Mouse (Mus musculus): ENCODE measurements around the gene Cic. TPM values are rescaled to one million over a fixed set of nuclear protein-coding genes. Genes with fewer than 3 reads are reported as not detected.
"Not testable (repeated sequence)": the region's sequence is repeated elsewhere in the genome, so short reads cannot be mapped to it uniquely, and the experiment has no call there.

The Cic gene
- polyA plus RNA-seq, 1 experiment from 2014 or later = 27.4 TPM

DNA sequence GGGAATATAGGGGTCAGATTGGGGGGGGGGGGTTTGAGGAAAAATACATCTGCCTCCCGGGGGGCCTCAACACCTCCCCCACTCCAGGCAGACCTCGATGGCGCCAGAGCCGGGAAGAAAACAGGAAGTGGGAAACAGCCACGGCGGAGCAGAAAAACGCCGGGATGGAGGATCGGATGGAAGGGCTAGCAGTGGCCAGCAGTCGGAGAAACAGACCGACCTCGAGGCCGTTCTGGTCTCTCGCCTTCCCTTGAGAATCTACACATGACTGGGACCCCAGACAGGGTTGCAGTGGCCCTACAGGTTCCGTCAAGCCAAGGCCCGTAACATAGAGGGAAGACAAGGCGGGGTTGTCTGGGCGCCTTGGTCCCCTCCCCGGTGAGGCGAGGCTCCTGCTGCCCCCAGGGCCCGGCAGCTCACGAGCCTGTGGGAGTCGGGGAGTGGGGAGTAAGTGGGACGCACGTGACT lies 18.6 kb upstream of the Cic start:
- Histone ChIP-seq H3K4me2 (ENCODE audit: low read depth, low read length) (peak overlapping the region; percentile 93), H3K4me1 (ENCODE audit: control insufficient read depth, insufficient read depth, low read length) (peaks cover 40% of the 10 kb centered on the region), H3K9ac (ENCODE audit: low read length) (peak overlapping the region; percentile 89), H3K36me3 (ENCODE audit: control insufficient read depth, insufficient read depth, low read length) (peaks cover 14% of the 10 kb centered on the region; the same call in 1 of the 2 replicates), H3K9me3 (replicated peaks; ENCODE audit: control insufficient read depth, low read length) (no peaks in the 10 kb centered on the region), H3K27me3 (ENCODE audit: control insufficient read depth, insufficient read depth, low read length) (no peaks in the 10 kb centered on the region), H3K27ac (ENCODE audit: low read length) (peak overlapping the region; percentile 99), H3K4me3 (replicated peaks; ENCODE audit: low read length) (peak overlapping the region; percentile 75)
- 1% methylated on average over 25 of the region's 25 CpGs for WGBS
- ATAC-seq (ENCODE audit: insufficient read depth, low FRiP score) = peak; percentile 18

DNA sequence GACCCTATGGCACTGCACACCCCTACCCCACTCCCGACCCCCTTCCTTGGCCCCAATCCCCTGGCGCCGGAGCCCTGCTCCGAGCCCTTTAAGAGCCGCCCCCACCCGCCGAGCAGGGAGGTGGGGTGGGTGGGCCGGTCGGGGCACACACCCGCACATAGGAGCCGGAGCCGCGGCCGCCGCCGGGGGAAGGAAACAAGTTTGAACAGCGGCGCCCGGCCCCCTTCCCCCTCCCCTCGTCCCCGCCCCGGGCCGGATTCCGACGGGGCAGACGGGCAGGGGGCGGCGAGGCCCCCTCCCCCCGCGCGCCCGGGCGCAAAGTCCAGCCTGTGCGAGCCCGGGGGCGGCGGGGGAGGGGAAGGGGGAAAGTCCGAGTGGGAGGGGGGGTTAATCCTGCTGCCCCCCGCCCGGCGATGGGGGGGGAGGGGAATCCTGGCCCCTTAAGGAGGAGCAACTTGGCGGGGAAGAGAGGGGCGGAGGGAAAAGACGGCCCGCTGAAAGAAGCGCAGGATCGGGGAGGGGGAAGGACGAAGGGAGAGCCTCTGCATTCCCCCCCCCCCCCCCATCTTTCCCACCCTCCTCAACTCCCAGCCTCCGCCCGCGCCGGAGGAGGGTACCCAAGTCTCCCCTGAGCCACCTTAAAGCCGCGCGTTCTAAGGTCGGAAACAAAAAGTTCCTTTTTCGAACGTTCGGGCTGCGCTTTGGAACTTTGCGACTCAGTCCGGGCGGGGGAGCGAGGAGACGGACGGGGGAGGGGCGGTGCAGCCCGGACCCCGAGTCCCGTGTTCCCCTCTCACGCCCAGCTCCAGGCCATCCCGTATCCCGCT lies 18.0 kb upstream of the Cic start:
- peaks cover 40% of the 10 kb centered on the region for H3K4me1 ChIP-seq (ENCODE audit: control insufficient read depth, insufficient read depth, low read length)
- ATAC-seq (ENCODE audit: insufficient read depth, low FRiP score) = peak; percentile 71
- peak overlapping the region; percentile 89 for H3K9ac ChIP-seq (ENCODE audit: low read length)
- peaks cover 14% of the 10 kb centered on the region; the same call in 1 of the 2 replicates for H3K36me3 ChIP-seq (ENCODE audit: control insufficient read depth, insufficient read depth, low read length)
- peak overlapping the region; percentile 75 for H3K4me3 ChIP-seq (replicated peaks; ENCODE audit: low read length)
- WGBS = under 1% methylated on average over 50 of the region's 73 CpGs
- H3K27me3 ChIP-seq (ENCODE audit: control insufficient read depth, insufficient read depth, low read length) = no peaks in the 10 kb centered on the region
- H3K4me2 ChIP-seq (ENCODE audit: low read depth, low read length) = peak overlapping the region; percentile 93
- no peaks in the 10 kb centered on the region for H3K9me3 ChIP-seq (replicated peaks; ENCODE audit: control insufficient read depth, low read length)
- peak overlapping the region; percentile 99 for H3K27ac ChIP-seq (ENCODE audit: low read length)

DNA sequence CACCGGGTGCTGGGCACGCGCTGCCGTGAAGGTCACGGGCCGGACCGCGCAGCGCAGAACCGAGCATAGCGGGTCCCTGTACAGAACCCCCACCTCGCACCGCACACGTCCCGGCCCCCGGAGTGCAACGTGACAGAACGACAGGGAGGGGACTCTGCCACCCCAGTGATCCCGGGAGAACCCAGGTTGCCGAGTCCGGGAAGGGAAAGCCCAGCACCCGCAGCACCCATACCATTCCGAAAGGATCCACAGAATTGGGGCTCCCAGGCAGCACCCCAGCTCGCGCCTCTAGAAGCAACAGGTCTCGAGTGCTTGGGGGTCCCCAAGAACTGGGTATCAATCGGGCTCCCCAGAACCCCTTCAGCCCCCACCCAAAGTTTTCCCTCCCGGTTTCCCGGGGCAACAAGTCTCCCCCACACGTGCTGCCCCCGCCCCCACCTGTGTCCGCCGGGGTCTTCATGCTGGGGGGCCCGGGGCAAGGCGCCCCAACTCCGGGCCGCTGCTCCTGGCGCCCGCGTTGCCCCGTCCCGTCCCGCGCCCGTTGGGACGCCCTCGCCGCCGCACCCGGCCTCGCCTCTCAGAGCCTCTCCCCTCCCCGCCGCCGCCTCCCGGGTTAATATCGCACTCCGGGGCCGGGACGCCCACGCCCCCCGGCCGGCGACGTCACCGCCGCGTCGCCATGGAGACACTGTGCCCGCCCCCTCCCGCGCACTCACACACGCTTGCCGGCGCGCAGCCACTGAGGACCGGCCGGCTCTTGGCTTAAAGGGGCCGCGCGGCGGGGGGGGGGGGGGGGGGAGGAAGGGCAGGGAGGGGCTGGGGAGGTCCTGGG lies 17.1 kb upstream of the Cic start, which contains the start of gene Erf:
Erf (minus strand) TSS at position 621 of the 832 bp plus-strand sequence.
- ATAC-seq (ENCODE audit: insufficient read depth, low FRiP score) = peak; percentile 86
- WGBS = under 1% methylated on average over 74 of the region's 81 CpGs
- Histone ChIP-seq H3K9ac (ENCODE audit: low read length) (peak within 1 kb of the TSS; percentile 89), H3K27ac (ENCODE audit: low read length) (peak within 1 kb of the TSS; percentile 99), H3K27me3 (ENCODE audit: control insufficient read depth, insufficient read depth, low read length) (no peaks in the 10 kb centered on the region), H3K36me3 (ENCODE audit: control insufficient read depth, insufficient read depth, low read length) (0 out of 2 replicates have a peak, but pooled peaks cover 6% of the 10 kb centered on the region), H3K4me2 (ENCODE audit: low read depth, low read length) (peak within 1 kb of the TSS; percentile 93), H3K4me3 (replicated peaks; ENCODE audit: low read length) (peak within 1 kb of the TSS; percentile 75), H3K9me3 (replicated peaks; ENCODE audit: control insufficient read depth, low read length) (no peaks in the 10 kb centered on the region), H3K4me1 (ENCODE audit: control insufficient read depth, insufficient read depth, low read length) (peaks cover 40% of the 10 kb centered on the region)

DNA sequence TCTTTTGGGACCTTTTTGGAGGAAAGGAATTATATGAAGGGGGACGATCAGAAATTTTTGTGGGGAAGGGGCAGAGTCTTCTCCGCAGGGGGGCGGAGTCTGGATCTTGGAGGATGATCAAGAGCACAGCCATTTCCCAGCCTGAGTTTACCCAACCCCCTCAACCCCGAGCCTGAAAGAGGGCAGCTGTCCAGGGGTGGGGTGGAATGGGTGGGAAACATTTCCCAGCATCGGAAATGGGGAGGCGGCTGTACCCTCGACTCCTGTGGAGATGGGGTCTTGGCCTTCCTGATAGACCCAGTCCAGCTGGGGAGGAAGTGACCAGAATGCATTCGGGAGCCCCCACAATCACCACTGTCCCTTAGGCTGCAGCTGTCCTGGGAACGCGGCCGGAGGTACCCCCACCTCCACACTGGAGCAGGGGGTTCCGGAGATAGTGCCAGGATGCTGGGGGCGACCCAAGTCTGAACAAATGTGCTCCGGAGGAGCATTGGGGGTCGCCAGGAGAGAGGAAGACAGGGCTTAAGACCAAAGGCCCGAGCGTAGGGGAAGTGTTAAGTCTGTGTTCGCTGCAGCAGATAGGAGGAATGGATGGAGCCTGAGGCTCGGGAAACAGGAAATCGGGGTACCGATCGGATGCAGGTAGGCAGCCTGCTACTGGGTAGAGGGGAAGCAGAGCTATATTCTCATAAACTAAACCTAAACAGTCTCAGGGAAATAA lies 16.3 kb upstream of the Cic start:
- Histone ChIP-seq H3K9ac (ENCODE audit: low read length) (peak overlapping the region; percentile 89), H3K27me3 (ENCODE audit: control insufficient read depth, insufficient read depth, low read length) (no peaks in the 10 kb centered on the region), H3K9me3 (replicated peaks; ENCODE audit: control insufficient read depth, low read length) (no peaks in the 10 kb centered on the region), H3K27ac (ENCODE audit: low read length) (peak overlapping the region; percentile 99), H3K36me3 (ENCODE audit: control insufficient read depth, insufficient read depth, low read length) (no peaks in the 10 kb centered on the region), H3K4me1 (ENCODE audit: control insufficient read depth, insufficient read depth, low read length) (peaks cover 33% of the 10 kb centered on the region), H3K4me3 (replicated peaks; ENCODE audit: low read length) (peak overlapping the region; percentile 75), H3K4me2 (ENCODE audit: low read depth, low read length) (peak overlapping the region; percentile 93)
- WGBS = 3% methylated on average over 22 of the region's 22 CpGs
- peak; percentile 41 for ATAC-seq (ENCODE audit: insufficient read depth, low FRiP score)

DNA sequence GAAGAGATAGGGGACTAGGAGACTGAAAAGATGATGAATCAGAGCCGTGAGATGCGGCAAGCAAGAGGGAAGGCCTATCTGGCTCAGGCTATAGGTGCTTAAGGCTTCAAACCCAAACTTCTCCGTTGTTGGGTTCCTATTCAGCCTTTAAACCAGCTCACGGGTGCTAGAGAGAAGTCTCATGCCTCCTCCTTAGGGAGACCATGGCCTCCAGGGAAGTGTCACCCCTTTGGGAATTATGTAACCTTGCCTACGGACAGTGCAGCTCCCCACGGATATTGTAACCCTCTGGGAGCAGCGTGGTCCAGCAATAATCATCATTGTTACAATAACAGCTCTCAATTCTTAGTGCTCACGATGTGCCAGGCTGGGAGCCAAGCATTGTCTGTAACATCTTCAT lies 15.7 kb upstream of the Cic start:
- WGBS = 23% methylated on average over 8 of the region's 8 CpGs
- Histone ChIP-seq H3K4me3 (replicated peaks; ENCODE audit: low read length) (peak overlapping the region; percentile 75), H3K9me3 (replicated peaks; ENCODE audit: control insufficient read depth, low read length) (no peaks in the 10 kb centered on the region), H3K4me2 (ENCODE audit: low read depth, low read length) (peak overlapping the region; percentile 93), H3K27me3 (ENCODE audit: control insufficient read depth, insufficient read depth, low read length) (no peaks in the 10 kb centered on the region), H3K36me3 (ENCODE audit: control insufficient read depth, insufficient read depth, low read length) (no peaks in the 10 kb centered on the region), H3K9ac (ENCODE audit: low read length) (peak overlapping the region; percentile 89), H3K27ac (ENCODE audit: low read length) (peak overlapping the region; percentile 99), H3K4me1 (ENCODE audit: control insufficient read depth, insufficient read depth, low read length) (peaks cover 27% of the 10 kb centered on the region)
- no peak for ATAC-seq (ENCODE audit: insufficient read depth, low FRiP score)

DNA sequence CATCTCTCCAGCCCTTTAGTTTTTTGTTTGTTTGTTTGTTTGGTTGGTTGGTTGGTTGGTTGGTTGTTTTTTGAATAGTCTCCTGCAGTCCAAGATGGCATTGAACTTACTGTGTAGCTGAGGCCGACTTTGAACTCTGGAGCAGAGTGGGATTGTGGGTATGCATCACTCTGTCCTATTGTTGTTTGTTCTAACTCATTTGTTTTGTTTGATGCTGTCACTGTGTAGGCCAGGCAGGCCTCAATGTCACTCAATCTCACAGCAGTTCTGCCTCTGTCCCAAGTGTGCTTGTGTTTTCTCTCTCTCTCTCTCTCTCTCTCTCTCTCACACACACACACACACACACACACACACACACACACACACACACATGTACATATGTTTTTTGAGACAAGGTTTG lies 5.6 kb upstream of the Cic start:
- no peaks in the 10 kb centered on the region for H3K4me1 ChIP-seq (ENCODE audit: control insufficient read depth, insufficient read depth, low read length)
- H3K4me3 ChIP-seq (replicated peaks; ENCODE audit: low read length) = no peak overlapping the region
- no peak overlapping the region for H3K9ac ChIP-seq (ENCODE audit: low read length)
- H3K36me3 ChIP-seq (ENCODE audit: control insufficient read depth, insufficient read depth, low read length) = no peaks in the 10 kb centered on the region
- WGBS = 75% methylated on average over 1 of the region's 1 CpGs
- no peak overlapping the region for H3K4me2 ChIP-seq (ENCODE audit: low read depth, low read length)
- no peak overlapping the region for H3K27ac ChIP-seq (ENCODE audit: low read length)
- no peak for ATAC-seq (ENCODE audit: insufficient read depth, low FRiP score)
- H3K27me3 ChIP-seq (ENCODE audit: control insufficient read depth, insufficient read depth, low read length) = no peaks in the 10 kb centered on the region
- no peaks in the 10 kb centered on the region for H3K9me3 ChIP-seq (replicated peaks; ENCODE audit: control insufficient read depth, low read length)

DNA sequence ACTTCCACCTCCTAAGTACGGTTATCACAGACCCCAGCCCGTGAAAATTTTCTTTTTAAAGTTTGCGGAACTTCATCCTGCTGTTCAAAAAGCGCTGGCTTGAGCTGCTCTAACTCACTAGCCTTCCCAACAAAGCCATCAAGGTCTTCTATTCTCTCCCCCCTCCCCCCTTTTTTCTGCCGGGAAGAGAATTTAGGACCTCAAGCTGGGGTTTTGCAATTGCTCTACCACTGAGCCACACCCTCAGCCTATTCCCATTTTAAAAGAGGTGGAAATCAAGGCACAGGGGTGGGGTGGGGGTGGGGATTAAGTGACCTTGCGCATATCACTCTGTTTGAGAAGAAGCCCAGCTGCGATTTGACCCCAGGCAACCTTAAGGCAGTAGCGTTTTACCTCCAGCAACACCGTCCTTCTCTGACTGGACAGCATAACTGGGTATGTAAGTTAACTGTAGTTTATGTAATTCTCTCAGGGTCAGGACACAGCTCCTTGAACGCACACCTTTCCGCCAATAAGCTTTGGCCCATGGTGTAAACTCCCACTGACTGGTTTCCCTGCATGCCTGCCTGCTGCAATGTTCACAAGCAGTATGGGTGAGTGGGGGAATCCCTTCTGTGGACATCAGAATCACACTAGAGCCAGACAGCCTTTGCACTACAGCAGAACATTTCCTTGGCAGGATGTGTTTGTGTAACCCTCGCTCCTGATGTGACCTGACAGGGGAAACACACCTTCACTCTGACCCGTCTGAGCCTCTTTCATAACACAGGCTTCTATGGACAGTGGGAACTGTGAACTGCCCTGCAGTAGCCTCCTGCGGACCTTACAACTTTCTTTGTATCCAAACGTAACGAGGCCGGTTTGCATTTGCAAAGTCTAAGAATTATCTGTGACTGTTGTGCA lies 3.3 kb upstream of the Cic start:
- no peaks in the 10 kb centered on the region for H3K27me3 ChIP-seq (ENCODE audit: control insufficient read depth, insufficient read depth, low read length)
- peaks cover 6% of the 10 kb centered on the region; the same call in 1 of the 2 replicates for H3K4me1 ChIP-seq (ENCODE audit: control insufficient read depth, insufficient read depth, low read length)
- H3K4me2 ChIP-seq (ENCODE audit: low read depth, low read length) = no peak overlapping the region
- H3K27ac ChIP-seq (ENCODE audit: low read length) = no peak overlapping the region
- no peak overlapping the region for H3K9ac ChIP-seq (ENCODE audit: low read length)
- no peaks in the 10 kb centered on the region for H3K9me3 ChIP-seq (replicated peaks; ENCODE audit: control insufficient read depth, low read length)
- ATAC-seq (ENCODE audit: insufficient read depth, low FRiP score) = no peak
- no peak overlapping the region for H3K4me3 ChIP-seq (replicated peaks; ENCODE audit: low read length)
- H3K36me3 ChIP-seq (ENCODE audit: control insufficient read depth, insufficient read depth, low read length) = no peaks in the 10 kb centered on the region
- 37% methylated on average over 17 of the region's 17 CpGs for WGBS

DNA sequence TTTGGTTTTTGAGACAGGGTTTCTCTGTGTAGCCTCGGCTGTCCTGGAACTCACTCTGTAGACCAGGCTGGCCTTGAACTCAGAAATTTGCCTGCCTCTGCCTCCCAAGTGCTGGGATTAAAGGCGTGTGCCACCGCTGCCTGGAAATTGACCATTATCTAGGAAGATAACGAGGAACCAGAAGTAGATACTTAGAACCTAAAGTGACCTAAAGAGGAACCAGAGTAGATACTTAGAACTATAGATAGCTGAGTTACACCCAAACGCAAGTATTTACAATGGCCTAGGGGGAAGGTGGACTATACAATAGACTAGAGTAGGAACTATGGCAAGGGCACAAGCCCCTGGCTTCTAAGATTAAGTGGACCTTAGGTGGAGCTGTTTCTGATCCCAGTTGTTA lies 1.8 kb upstream of the Cic start:
- H3K4me1 ChIP-seq (ENCODE audit: control insufficient read depth, insufficient read depth, low read length) = peaks cover 17% of the 10 kb centered on the region
- not testable (repeated sequence) for H3K4me3 ChIP-seq (replicated peaks; ENCODE audit: low read length); H3K27ac ChIP-seq (ENCODE audit: low read length); ATAC-seq (ENCODE audit: insufficient read depth, low FRiP score); H3K4me2 ChIP-seq (ENCODE audit: low read depth, low read length); H3K9ac ChIP-seq (ENCODE audit: low read length); H3K9me3 ChIP-seq (replicated peaks; ENCODE audit: control insufficient read depth, low read length); H3K27me3 ChIP-seq (ENCODE audit: control insufficient read depth, insufficient read depth, low read length); H3K36me3 ChIP-seq (ENCODE audit: control insufficient read depth, insufficient read depth, low read length)
- 79% methylated on average over 5 of the region's 5 CpGs for WGBS

All from stomach, embryonic 16.5 days (tissue).